Mouse (Mus musculus) right cerebral cortex, postnatal 14 days (tissue): Measurements from ENCODE around the gene Hoxb3.

Experiments used
- DNase-seq: peaks from one replicate; pipeline ENCODE4 v3.0.0; 2022

The Hoxb3 gene

GRCm38 (mm10) chr11:96319071-96319902 lies 3.8 kb upstream of the Hoxb3 start:
- no peak for DNase-seq

GRCm38 (mm10) chr11:96319910-96320309 lies 3.2 kb upstream of the Hoxb3 start:
- DNase-seq = no peak

- no peak for DNase-seq
These were observed 2.4 kb upstream of the Hoxb3 start for GRCm38 (mm10) chr11:96320688-96321087.

- no peak for DNase-seq
These were observed 1.3 kb upstream of the Hoxb3 start for GRCm38 (mm10) chr11:96321846-96322245.

- DNase-seq = no peak
These were observed 388 bp upstream of the Hoxb3 start for GRCm38 (mm10) chr11:96322738-96323137.

GRCm38 (mm10) chr11:96324125-96324524 lies 999 bp downstream of the Hoxb3 start:
- no peak for DNase-seq

- no peak for DNase-seq
These were observed 1.8 kb downstream of the Hoxb3 start for GRCm38 (mm10) chr11:96324965-96325364.

GRCm38 (mm10) chr11:96325747-96326212 lies 2.7 kb downstream of the Hoxb3 start:
- no peak for DNase-seq

GRCm38 (mm10) chr11:96326705-96327104 lies 3.6 kb downstream of the Hoxb3 start:
- DNase-seq = no peak

- DNase-seq = no peak
These were observed 4.0 kb downstream of the Hoxb3 start for GRCm38 (mm10) chr11:96327122-96327521.

GRCm38 (mm10) chr11:96327750-96328149 lies 4.6 kb downstream of the Hoxb3 start:
- DNase-seq = no peak

GRCm38 (mm10) chr11:96328605-96329004 lies 5.5 kb downstream of the Hoxb3 start:
- DNase-seq = no peak

- DNase-seq = no peak
These were observed 9.0 kb downstream of the Hoxb3 start for GRCm38 (mm10) chr11:96332105-96332504.

GRCm38 (mm10) chr11:96332618-96333032 lies 9.5 kb downstream of the Hoxb3 start:
- no peak for DNase-seq

- DNase-seq = no peak
These were observed 10.3 kb downstream of the Hoxb3 start for GRCm38 (mm10) chr11:96333241-96334001.

GRCm38 (mm10) chr11:96334002-96334364 lies 10.9 kb downstream of the Hoxb3 start:
- DNase-seq = no peak

GRCm38 (mm10) chr11:96334998-96335397 lies 11.9 kb downstream of the Hoxb3 start:
- no peak for DNase-seq

GRCm38 (mm10) chr11:96336597-96336996 lies 13.5 kb downstream of the Hoxb3 start:
- no peak for DNase-seq

- no peak for DNase-seq
These were observed 13.9 kb downstream of the Hoxb3 start for GRCm38 (mm10) chr11:96337026-96337425.

- no peak for DNase-seq
These were observed 16.1 kb downstream of the Hoxb3 start for GRCm38 (mm10) chr11:96338957-96339855.

GRCm38 (mm10) chr11:96340698-96341365 lies 17.7 kb downstream of the Hoxb3 start:
- no peak for DNase-seq
